Mouse (Mus musculus) heart, postnatal 0 days (tissue): ENCODE measurements around the gene Ccdc85c. TPM values are rescaled to one million over a fixed set of nuclear protein-coding genes. Genes with fewer than 3 reads are reported as not detected.
A peak's percentile ranks its signal among the peaks of the same experiment; 100 is the strongest.

ENCODE experiments used
- ATAC-seq: fragments of 200-750 bp; cut with Nextera tagmentation; 2 replicates; pipeline ENCODE4 v1.8.0; 2017; ENCODE audit warnings: low read depth, moderate number of reproducible peaks, moderate library complexity; ENCODE audit not compliant: insufficient read depth
- DNase-seq: peaks from one replicate; pipeline ENCODE4 v3.0.0-alpha.2; 2016; ENCODE audit warnings: low spot score
- H3K27ac ChIP-seq: fragments of 300-500 bp; sonication (generic); 2 replicates; pipeline ENCODE4 v1.5.1; 2014; ENCODE audit warnings: low read depth, mild to moderate bottlenecking
- H3K27me3 ChIP-seq: fragments of 300-500 bp; sonication (generic); 2 replicates; pipeline ENCODE4 v1.6.1; 2014; ENCODE audit warnings: low read length, mixed read lengths; ENCODE audit not compliant: control insufficient read depth, insufficient read depth
- H3K36me3 ChIP-seq: fragments of 300-500 bp; sonication (generic); replicated peaks from 2 replicates; pipeline ENCODE4 v1.6.1; 2014; ENCODE audit warnings: low read length, mixed read lengths; ENCODE audit not compliant: control insufficient read depth, insufficient read depth
- H3K4me1 ChIP-seq: fragments of 300-500 bp; sonication (generic); 2 replicates; pipeline ENCODE4 v1.6.1; 2014; ENCODE audit warnings: antibody characterized with exemption; ENCODE audit not compliant: control insufficient read depth, insufficient read depth
- H3K4me2 ChIP-seq: fragments of 300-500 bp; sonication (generic); 2 replicates; pipeline ENCODE4 v1.6.1; 2014; ENCODE audit warnings: low read depth, mild to moderate bottlenecking, low read length, moderate library complexity
- H3K4me3 ChIP-seq: fragments of 300-500 bp; sonication (generic); 2 replicates; pipeline ENCODE4 v1.5.1; 2014; ENCODE audit warnings: low read depth, low read length
- H3K9ac ChIP-seq: fragments of 300-500 bp; sonication (generic); replicated peaks from 2 replicates; pipeline ENCODE4 v1.6.1; 2014; ENCODE audit warnings: low read depth, low read length, mixed read lengths
- H3K9me3 ChIP-seq: fragments of 300-500 bp; sonication (generic); replicated peaks from 2 replicates; pipeline ENCODE4 v1.6.1; 2016; ENCODE audit warnings: low read length; ENCODE audit not compliant: control insufficient read depth
- CTCF ChIP-seq: IDR thresholded peaks from 2 replicates; pipeline ENCODE4 v1.5.1; 2016; ENCODE audit warnings: antibody characterized with exemption, control low read depth, low read depth
- EP300 ChIP-seq: IDR thresholded peaks from 2 replicates; pipeline ENCODE4 v1.6.1; 2016; ENCODE audit warnings: antibody characterized with exemption, low read depth
- WGBS: fragments of 180-500 bp; shearing (Covaris S2); extraction: QIAGEN DNeasy Blood & Tissue Kit; methylation state at CpG from one replicate; pipeline ENCODE4 v1.1.7; 2014; 5-methylcytosine and 5-hydroxymethylcytosine counted together
- polyA plus RNA-seq: library from polyadenylated mRNA; unstranded; fragments of >200 nt; fragmentation: Nextera tagmentation; extraction: Ambion mirVana; gene quantifications from 2 replicates; pipeline ENCODE4 v1.2.1, GENCODE M21; 2015
- total RNA-seq: library from RNA; depleted of rRNA; stranded (reverse); fragments of >200 nt; gene quantifications from 2 replicates; pipeline ENCODE4 v1.2.3, GENCODE M21; 2014; ENCODE audit warnings: low replicate concordance

Gene Ccdc85c
- total and polyA plus RNA-seq, 2 experiments from 2014 or later: 7.8 to 44.7 TPM

DNA sequence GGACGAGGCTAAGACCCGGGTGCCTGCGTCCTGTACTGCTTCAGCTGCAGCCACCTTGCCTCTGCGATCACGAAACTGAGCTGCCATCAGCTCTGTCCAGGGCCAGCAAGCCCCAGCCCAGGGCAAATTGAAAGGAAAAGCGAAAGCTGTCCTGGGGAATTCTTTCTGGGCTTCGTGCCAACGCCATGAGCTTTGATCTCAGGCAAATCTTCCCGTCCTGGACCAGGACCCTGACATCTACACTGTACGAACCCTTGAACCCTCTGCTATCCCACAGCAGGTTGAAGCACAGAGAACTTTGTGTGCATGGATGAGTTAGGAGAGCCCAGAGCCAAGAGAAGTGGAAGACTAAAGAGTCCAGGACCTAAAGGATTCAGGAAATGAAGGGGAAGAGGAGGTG, 25.7 kb downstream of the Ccdc85c start:
- H3K9ac ChIP-seq: 0 out of 2 replicates have a peak overlapping the region, but pooled peaks have one; percentile 0
- H3K4me3 ChIP-seq: 0 out of 2 replicates have a peak overlapping the region, but pooled peaks have one; percentile 14
- peak overlapping the region; percentile 46 for H3K27ac ChIP-seq
- no peak for DNase-seq
- whole genome bisulfite sequencing: 14% methylated on average over 10 of the region's 10 CpGs
- no peaks in the 10 kb centered on the region for H3K36me3 ChIP-seq
- H3K4me2 ChIP-seq: peak overlapping the region; percentile 43
- no peaks in the 10 kb centered on the region for H3K9me3 ChIP-seq
- H3K27me3 ChIP-seq: no peaks in the 10 kb centered on the region
- no peak for TF ChIP-seq CTCF
- no peak for TF ChIP-seq EP300
- H3K4me1 ChIP-seq: peaks cover 71% of the 10 kb centered on the region
- ATAC-seq: peak; percentile 5; the same call in 1 of the 2 replicates

DNA sequence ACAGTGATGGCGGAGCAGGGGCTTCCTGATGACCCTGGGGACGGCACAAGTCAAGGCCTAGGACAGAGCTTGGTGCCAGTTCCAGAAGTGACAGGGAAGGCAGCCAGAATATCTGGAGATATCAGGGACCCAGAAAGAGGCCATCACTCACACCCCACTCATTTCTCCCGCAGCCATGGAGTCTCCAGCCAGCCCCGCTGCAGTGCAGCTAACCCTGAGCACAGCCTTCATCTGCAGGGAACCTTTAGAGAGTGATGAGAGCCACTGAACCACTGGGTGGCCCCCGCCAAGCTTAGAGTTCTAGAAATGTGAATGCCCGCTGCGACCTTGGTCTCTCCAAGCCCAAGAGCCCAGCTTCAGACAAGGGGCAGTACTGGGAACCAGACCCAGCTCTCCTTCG, 26.2 kb downstream of the Ccdc85c start:
- DNase-seq (no peak), ATAC-seq (0 out of 2 replicates have a peak, but pooled peaks have one; percentile 9)
- H3K9ac ChIP-seq: 0 out of 2 replicates have a peak overlapping the region, but pooled peaks have one; percentile 0
- WGBS: 44% methylated on average over 8 of the region's 8 CpGs
- H3K4me1 ChIP-seq: peaks cover 71% of the 10 kb centered on the region
- H3K9me3 ChIP-seq: no peaks in the 10 kb centered on the region
- TF ChIP-seq CTCF (0 out of 2 replicates have a peak, but pooled peaks have one; percentile 11), EP300 (no peak)
- H3K36me3 ChIP-seq: no peaks in the 10 kb centered on the region
- peak overlapping the region; percentile 43 for H3K4me2 ChIP-seq
- 0 out of 2 replicates have a peak overlapping the region, but pooled peaks have one; percentile 14 for H3K4me3 ChIP-seq
- H3K27me3 ChIP-seq: no peaks in the 10 kb centered on the region
- peak overlapping the region; percentile 46 for H3K27ac ChIP-seq

DNA sequence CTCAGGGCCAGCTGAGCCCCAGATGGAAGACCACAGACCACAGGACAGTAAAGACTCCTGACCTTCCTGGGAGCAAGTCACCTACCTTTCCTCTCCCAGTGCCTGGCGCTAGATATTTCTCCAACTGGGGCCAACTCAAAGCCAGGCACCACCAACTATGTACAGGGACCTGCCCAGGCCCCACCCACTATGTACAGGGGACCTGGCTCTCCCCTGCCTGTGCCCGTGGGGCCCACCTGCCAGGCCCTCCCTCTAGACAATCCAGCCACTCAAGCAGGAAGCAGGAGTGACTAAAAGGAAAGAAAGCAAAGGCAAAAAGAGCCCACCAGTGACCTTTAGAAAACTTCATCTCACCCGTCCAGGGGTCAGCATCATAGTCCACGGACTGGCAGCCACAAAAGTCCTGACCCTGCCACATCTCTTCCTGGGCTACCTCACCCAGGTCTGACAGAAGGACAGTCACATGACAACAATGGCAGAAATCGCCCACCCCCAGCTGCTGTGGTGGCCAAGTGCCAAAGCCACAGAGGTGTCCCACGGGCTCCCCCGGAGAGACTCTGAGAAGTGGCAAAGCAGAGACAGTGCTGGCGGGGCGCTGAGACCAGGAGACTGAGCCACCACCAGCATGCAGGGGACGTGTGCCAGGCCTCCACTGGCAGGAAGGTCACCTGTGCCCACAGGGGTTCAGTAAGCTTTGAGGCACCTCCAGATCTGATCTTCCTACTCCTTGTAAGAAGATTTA, 28.3 kb downstream of the Ccdc85c start:
- H3K36me3 ChIP-seq: no peaks in the 10 kb centered on the region
- WGBS: 70% methylated on average over 10 of the region's 10 CpGs
- no peaks in the 10 kb centered on the region for H3K27me3 ChIP-seq
- H3K27ac ChIP-seq: peak overlapping the region; percentile 37
- no peak overlapping the region for H3K4me2 ChIP-seq
- H3K9ac ChIP-seq: no peak overlapping the region
- ATAC-seq (no peak), DNase-seq (no peak)
- no peak overlapping the region for H3K4me3 ChIP-seq
- TF ChIP-seq EP300: no peak
- TF ChIP-seq CTCF: no peak
- H3K4me1 ChIP-seq: peaks cover 63% of the 10 kb centered on the region
- no peaks in the 10 kb centered on the region for H3K9me3 ChIP-seq

GRCm38 (mm10) chr12:108245579-108245978, 29.6 kb downstream of the Ccdc85c start:
- WGBS: 30% methylated on average over 9 of the region's 9 CpGs
- peak overlapping the region; percentile 42 for H3K9ac ChIP-seq
- no peak for TF ChIP-seq CTCF
- TF ChIP-seq EP300: no peak
- peak overlapping the region; percentile 97 for H3K27ac ChIP-seq
- H3K4me1 ChIP-seq: peaks cover 71% of the 10 kb centered on the region
- H3K9me3 ChIP-seq: no peaks in the 10 kb centered on the region
- H3K4me3 ChIP-seq: no peak overlapping the region
- 0 out of 2 replicates have a peak overlapping the region, but pooled peaks have one; percentile 42 for H3K4me2 ChIP-seq
- no peak for DNase-seq
- H3K36me3 ChIP-seq: no peaks in the 10 kb centered on the region
- no peaks in the 10 kb centered on the region for H3K27me3 ChIP-seq
- peak; percentile 33 for ATAC-seq

DNA sequence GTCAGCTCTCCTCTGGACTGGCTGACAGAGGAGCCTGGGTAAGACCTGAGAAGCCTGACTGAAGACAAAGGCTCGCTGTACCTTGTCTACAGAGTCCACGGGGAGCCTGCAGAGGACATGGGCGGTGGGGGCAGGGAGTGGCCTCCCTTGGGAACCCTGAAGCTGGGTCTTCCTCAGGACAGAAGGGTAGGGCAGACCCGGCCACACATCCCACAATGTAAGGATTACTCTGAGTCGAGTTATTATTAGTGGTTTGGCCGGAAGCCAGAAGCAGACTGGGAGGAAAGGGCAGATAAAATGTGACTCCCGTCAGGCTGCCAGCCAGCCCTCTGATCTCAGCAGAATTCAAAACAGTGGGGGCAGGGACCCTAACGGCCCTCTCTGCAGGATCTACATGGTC, 30.4 kb downstream of the Ccdc85c start:
- peak overlapping the region; percentile 42 for H3K4me2 ChIP-seq
- H3K27ac ChIP-seq: peak overlapping the region; percentile 97
- TF ChIP-seq CTCF: no peak
- TF ChIP-seq EP300: peak; percentile 85
- ATAC-seq (peak; percentile 72), DNase-seq (peak; percentile 93)
- peaks cover 71% of the 10 kb centered on the region for H3K4me1 ChIP-seq
- peak overlapping the region; percentile 45 for H3K9ac ChIP-seq
- H3K4me3 ChIP-seq: no peak overlapping the region
- WGBS: 2% methylated on average over 8 of the region's 8 CpGs
- no peaks in the 10 kb centered on the region for H3K27me3 ChIP-seq
- no peaks in the 10 kb centered on the region for H3K9me3 ChIP-seq
- H3K36me3 ChIP-seq: no peaks in the 10 kb centered on the region
